Mouse (Mus musculus): Measurements from ENCODE around the gene Cdhr3.

Gene Cdhr3

DNA sequence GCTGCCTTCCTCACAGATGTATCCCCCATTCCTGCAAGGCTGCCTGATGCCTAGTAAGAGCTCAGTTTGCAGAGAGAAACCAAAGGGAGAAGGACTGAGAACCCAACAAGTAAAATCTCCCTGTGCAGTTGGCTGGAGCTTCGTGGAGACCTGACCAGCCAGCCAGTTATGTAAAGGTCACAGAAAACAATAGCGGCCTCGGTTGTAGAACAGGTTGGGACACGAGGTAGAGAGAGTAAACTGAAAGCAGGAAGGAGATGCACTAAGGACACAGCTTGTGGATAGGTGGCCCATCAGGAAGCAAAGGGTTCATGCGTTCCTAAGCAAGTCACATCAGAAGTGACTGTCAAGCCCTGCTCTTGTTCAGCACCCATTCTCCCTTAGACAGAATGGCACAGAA, 86.8 kb downstream of the Cdhr3 start:
- DNase-seq (ENCODE audit: low read depth, low spot score) = no peak

DNA sequence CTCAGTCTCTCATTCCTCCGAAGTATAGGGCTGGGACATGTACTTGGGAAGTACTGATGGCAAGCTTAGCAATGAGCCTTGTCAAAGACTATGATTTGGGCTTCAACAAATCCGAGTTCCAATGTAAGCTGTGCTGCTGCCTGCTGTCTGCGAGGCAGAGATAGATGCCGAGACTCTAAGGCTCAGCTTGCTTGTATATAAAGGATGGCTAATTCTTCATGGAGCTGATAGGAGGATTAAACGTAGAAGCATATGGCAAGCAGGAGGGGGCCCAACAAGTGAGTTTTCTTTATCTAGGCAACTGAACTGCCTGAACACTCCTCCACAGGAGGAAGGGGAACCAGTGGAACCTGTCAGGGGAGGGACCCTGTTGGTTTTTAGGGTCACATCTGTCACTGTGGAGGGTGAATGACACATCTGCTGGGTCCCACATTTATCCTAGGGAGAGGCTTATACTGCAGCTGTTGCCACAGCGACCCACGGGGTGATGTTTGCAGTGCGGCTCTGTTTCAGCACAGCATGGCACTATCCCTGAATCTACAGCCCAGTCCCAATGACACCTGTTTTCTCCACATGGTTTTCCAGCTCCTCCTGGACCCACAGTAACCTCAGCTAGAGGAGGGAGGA, 89.2 kb downstream of the Cdhr3 start:
- DNase-seq (ENCODE audit: low read depth, low spot score) = peak; percentile 19

GRCm38 (mm10) chr12:33000402-33000801, 92.3 kb downstream of the Cdhr3 start:
- DNase-seq (ENCODE audit: low read depth, low spot score) = peak; percentile 18

DNA sequence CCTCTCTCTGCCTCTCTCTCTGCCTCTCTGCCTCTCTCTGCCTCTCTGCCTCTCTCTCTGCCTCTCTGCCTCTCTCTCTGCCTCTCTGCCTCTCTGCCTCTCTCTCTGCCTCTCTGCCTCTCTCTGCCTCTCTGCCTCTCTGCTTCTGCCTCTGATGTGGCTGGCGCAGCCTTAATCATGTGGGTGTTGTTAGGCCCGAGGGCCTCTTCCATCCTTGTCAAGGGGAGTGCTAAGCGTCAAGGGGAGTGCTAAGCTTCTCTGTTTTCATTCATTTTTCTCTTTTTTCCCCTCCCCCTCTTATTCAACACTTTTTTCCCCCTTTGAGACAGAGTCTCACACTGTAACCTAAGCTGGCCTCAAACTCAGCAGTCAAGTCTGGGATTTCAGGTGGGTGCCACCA, 92.9 kb downstream of the Cdhr3 start:
- DNase-seq (ENCODE audit: low read depth, low spot score) = peak; percentile 50

DNA sequence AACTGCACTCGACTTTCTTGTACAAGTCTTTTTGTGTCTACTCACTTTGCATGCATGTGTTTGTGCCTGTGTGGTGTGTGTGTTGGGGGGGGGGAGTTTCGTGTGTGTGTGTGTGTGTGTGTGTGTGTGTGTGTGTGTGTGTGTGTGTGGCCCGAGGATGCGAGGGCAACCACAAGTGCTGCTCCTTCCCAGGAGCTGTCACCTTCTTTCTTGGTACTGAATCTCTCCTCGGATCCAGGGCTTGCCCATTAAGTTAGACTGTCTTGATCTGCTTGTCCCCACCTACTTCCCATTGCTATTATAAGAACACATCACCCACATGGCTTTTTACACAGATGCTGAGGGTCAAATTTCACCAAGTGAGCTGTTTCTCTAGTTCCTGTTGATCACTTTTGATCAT, 93.9 kb downstream of the Cdhr3 start:
- peak; percentile 81 for DNase-seq (ENCODE audit: low read depth, low spot score)

DNA sequence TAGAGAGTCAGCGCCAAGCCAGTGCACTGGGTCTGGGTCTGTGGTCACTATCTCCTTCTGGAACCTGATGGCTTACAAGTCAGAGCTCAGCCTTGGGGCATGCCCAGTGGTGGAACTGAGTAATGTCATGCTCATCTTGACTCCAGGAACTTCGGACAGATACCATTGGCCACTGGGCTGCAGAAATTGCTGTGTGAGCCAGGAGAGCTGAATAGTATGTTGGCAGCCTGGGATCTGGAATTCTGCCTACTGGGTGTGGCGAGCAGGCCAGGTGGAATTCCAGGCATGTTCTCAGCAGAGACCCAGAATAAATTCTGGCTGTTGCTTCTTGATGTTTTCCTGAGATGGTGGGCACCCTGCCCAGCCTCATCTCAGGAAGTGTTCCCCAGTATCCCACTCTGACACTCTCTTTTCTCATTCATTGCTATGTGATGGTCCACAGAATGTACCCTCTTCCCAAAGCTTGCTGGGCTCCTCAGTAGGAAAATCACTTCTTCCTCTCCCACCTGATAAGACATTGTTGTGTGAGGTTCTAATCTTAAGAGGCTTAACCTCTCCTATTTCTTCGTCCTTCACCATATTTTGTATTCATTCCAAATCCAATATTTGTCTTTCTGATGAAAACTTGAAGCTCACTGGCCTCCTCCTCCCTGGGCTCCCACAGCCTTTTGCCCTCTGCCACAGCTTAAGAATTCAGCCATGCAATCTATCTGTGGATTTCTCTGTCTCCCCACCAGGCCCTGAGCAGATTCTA, 97.4 kb downstream of the Cdhr3 start:
- DNase-seq (ENCODE audit: low read depth, low spot score) = peak; percentile 47

GRCm38 (mm10) chr12:32994081-32994480, 98.6 kb downstream of the Cdhr3 start:
- DNase-seq (ENCODE audit: low read depth, low spot score) = peak; percentile 84

DNA sequence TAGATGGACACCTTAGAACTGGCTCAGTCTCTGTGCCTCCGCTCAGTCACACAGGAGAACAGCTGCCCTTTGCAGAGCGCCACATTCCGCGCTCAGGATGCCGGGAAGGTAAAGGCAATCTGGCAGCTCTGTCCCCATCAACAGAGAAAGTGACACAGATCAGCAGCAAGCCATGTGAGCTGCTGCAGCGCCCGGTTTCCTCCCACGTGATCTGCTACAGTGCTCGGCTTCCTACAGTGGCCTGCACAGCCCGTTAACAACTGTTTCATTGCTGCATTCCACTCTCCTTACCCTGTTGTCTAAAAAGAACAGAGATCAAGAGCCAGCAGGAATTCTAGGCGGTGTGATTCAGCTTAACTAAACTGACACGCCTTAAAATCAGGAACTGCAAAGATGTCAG, 102.9 kb downstream of the Cdhr3 start:
- no peak for DNase-seq (ENCODE audit: low read depth, low spot score)

DNA sequence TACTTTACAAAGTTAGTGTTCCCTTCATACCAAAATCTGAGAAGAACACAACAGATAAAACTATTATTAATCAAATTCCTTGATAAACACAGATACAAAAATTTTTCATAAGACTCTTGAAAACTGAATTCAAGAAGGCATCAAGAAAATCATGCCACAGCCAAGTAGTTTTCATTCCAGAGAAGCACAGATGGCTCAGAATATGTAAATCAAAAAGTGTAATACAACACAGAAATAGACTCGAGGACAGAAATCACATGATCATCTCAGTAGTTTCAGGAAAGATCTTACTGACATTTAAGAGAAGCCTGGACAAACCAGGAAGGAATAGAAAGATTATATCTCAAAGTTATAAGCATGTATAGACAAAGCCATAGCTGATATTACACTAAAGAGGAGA, 106.4 kb downstream of the Cdhr3 start:
- peak; percentile 23 for DNase-seq (ENCODE audit: low read depth, low spot score)

Measured in A20 (cell line).